Mouse (Mus musculus) myocyte (in vitro differentiated cells): ENCODE data around the gene Nedd9. TPM values are rescaled to one million over a fixed set of nuclear protein-coding genes. Genes with fewer than 3 reads are reported as not detected.

Experiments
- H3K27me3 ChIP-seq: one replicate; pipeline ENCODE4 v1.6.1; 2011; ENCODE audit not compliant: control insufficient read depth, insufficient read depth, insufficient read length
- H3K36me3 ChIP-seq: one replicate; pipeline ENCODE4 v1.6.1; 2011; ENCODE audit not compliant: control insufficient read depth, insufficient read depth
- H3K4me2 ChIP-seq: one replicate; pipeline ENCODE4 v1.6.1; 2011; ENCODE audit warnings: low read depth, control low read depth
- H3K4me3 ChIP-seq: one replicate; pipeline ENCODE4 v1.5.1; 2011; ENCODE audit warnings: mild to moderate bottlenecking, control low read depth, moderate library complexity
- H3K79me2 ChIP-seq: one replicate; pipeline ENCODE4 v1.6.1; 2011; ENCODE audit not compliant: control insufficient read depth, insufficient read depth
- H3ac ChIP-seq: one replicate; pipeline ENCODE4 v1.6.1; 2011; ENCODE audit not compliant: control insufficient read depth, insufficient read length
- CEBPB ChIP-seq: IDR thresholded peaks from 2 replicates; pipeline ENCODE4 v1.6.1; 2011; ENCODE audit warnings: mild to moderate bottlenecking, moderate library complexity; ENCODE audit not compliant: poor library complexity, insufficient read depth, severe bottlenecking
- E2F4 ChIP-seq: IDR thresholded peaks from one replicate; pipeline ENCODE4 v1.6.1; 2011; ENCODE audit warnings: mild to moderate bottlenecking, control low read depth, moderate library complexity; ENCODE audit not compliant: insufficient read depth
- MAX ChIP-seq: IDR thresholded peaks from one replicate; pipeline ENCODE4 v1.6.1; 2011; ENCODE audit warnings: low read depth, mild to moderate bottlenecking, control low read depth
- MYOD1 ChIP-seq, 3 experiments: IDR thresholded peaks; one replicate each; pipeline ENCODE4 v1.6.1; 2011; ENCODE audit warnings: control low read depth in 2 of 3, low read depth in 2 of 3, mild to moderate bottlenecking in 2 of 3, moderate library complexity in 1 of 3; ENCODE audit not compliant: insufficient read length in 2 of 3, control insufficient read depth in 1 of 3
- MYOG ChIP-seq, 3 experiments: IDR thresholded peaks; one replicate each; pipeline ENCODE4 v1.6.1; 2011; ENCODE audit warnings: control low read depth in 2 of 3, low read depth in 2 of 3, mild to moderate bottlenecking in 2 of 3; ENCODE audit not compliant: insufficient read length in 2 of 3, control insufficient read depth in 1 of 3, insufficient read depth in 1 of 3
- POLR2A ChIP-seq: IDR thresholded peaks from one replicate; pipeline ENCODE4 v1.6.1; 2011; ENCODE audit warnings: low read depth, mild to moderate bottlenecking, control low read depth, moderate library complexity; ENCODE audit not compliant: insufficient read length
- POLR2AphosphoS2 ChIP-seq: IDR thresholded peaks from one replicate; pipeline ENCODE4 v1.6.1; 2011; ENCODE audit warnings: low read depth, control low read depth; ENCODE audit not compliant: insufficient read length
- REST ChIP-seq: IDR thresholded peaks from one replicate; pipeline ENCODE4 v1.6.1; 2011; ENCODE audit warnings: mild to moderate bottlenecking, control low read depth, moderate library complexity; ENCODE audit not compliant: insufficient read depth, insufficient read length
- SRF ChIP-seq: IDR thresholded peaks from one replicate; pipeline ENCODE4 v1.6.1; 2011; ENCODE audit warnings: low read depth; ENCODE audit not compliant: control insufficient read depth, insufficient read length
- TCF12 ChIP-seq: IDR thresholded peaks from one replicate; pipeline ENCODE4 v1.6.1; 2011; ENCODE audit warnings: mild to moderate bottlenecking, control low read depth; ENCODE audit not compliant: poor library complexity, insufficient read depth, severe bottlenecking
- TCF3 ChIP-seq: IDR thresholded peaks from one replicate; pipeline ENCODE4 v1.6.1; 2011; ENCODE audit warnings: low read depth, control low read depth; ENCODE audit not compliant: insufficient read length
- USF1 ChIP-seq: IDR thresholded peaks from one replicate; pipeline ENCODE4 v1.6.1; 2011; ENCODE audit warnings: low read depth, mild to moderate bottlenecking, control low read depth, moderate library complexity
- polyA plus RNA-seq: library from polyadenylated mRNA; unstranded; fragments of >200 nt; fragmentation: generic; extraction: Trizol; gene quantifications from one replicate; pipeline ENCODE4 v1.2.1, GENCODE M21; 2012; ENCODE audit warnings: missing spikeins

Nedd9 gene
- polyA plus RNA-seq, 1 experiment, result 11.6 TPM

DNA sequence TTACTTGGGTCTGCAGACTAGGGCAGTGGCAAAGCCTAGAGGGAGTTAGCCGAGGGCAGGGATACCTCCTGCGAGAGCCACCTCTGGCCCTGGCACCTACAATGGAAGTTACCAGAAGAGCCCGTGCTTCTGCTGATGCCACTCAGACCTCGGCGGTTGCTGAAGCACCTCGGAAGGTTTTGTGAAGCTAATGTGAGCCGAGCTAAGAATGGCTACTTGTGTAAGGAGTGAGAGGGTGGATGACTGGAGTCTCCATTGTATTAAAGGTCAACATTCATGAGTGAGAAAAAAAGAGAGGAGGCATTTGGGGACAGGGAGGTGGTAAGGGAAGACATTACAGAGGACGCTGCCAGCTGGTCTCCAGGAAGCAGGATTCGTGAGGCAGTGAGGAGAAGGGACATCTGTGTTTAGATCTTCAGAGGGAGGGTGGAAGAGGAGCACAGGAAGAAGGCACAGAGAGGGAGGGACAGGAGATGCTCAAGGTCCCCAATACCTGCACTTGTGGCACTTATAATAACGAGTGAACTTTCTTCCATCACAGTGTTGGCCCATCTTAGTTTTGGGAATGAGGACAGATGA lies 78.7 kb downstream of the Nedd9 start:
- Histone ChIP-seq H3K4me3 (no peak overlapping the region), H3K4me2 (no peak overlapping the region), H3K79me2 (no peaks in the 10 kb centered on the region), H3K27me3 (no peaks in the 10 kb centered on the region), H3ac (no peak overlapping the region), H3K36me3 (no peaks in the 10 kb centered on the region)
- no peak for TF ChIP-seq MYOD1 (IDR thresholded peaks at IDR 0.05; ENCODE audit: control insufficient read depth in 1 of 3, insufficient read length in 2 of 3, low read depth in 2 of 3)
- TF ChIP-seq E2F4, result no peak
- no peak for TF ChIP-seq TCF12
- TF ChIP-seq MYOG (IDR thresholded peaks at IDR 0.05; ENCODE audit: control insufficient read depth in 1 of 3, insufficient read depth in 1 of 3, insufficient read length in 2 of 3, low read depth in 2 of 3), result no peak
- no peak for TF ChIP-seq USF1
- no peak for TF ChIP-seq REST
- TF ChIP-seq TCF3, result no peak
- no peak for TF ChIP-seq SRF
- TF ChIP-seq POLR2A, result no peak
- no peak for TF ChIP-seq MAX
- TF ChIP-seq POLR2AphosphoS2, result no peak
- no peak for TF ChIP-seq CEBPB

DNA sequence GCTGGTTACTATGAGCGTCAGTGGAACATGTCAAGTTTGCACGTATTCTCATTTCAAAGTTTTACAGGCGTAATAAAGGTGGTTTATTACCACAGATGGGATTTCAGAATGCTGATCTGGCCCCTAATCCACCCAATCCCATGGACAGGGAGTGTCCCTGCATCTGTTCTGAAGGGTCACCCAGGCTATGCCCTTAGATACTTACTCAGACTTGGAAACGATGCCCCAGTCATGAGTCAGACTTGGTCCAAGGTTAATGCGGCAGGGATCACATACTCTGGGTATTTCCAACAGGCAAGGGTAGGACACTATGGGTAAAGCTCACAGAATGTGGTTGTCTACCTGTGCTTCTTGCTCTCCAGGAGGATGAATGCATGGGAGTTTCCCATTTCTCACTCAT lies 82.2 kb downstream of the Nedd9 start:
- no peaks in the 10 kb centered on the region for H3K36me3 ChIP-seq
- peak overlapping the region; percentile 22 for H3K4me2 ChIP-seq
- no peak overlapping the region for H3K4me3 ChIP-seq
- TF ChIP-seq TCF12 (peak; percentile 76), MYOG (IDR thresholded peaks at IDR 0.05; ENCODE audit: control insufficient read depth in 1 of 3, insufficient read depth in 1 of 3, insufficient read length in 2 of 3, low read depth in 2 of 3) (peak in 1 of 3 experiments; percentile 74), MYOD1 (IDR thresholded peaks at IDR 0.05; ENCODE audit: control insufficient read depth in 1 of 3, insufficient read length in 2 of 3, low read depth in 2 of 3) (peak in 2 of 3 experiments; percentile 75 to 86), REST (no peak)
- no peaks in the 10 kb centered on the region for H3K79me2 ChIP-seq
- no peak overlapping the region for H3ac ChIP-seq
- no peaks in the 10 kb centered on the region for H3K27me3 ChIP-seq

DNA sequence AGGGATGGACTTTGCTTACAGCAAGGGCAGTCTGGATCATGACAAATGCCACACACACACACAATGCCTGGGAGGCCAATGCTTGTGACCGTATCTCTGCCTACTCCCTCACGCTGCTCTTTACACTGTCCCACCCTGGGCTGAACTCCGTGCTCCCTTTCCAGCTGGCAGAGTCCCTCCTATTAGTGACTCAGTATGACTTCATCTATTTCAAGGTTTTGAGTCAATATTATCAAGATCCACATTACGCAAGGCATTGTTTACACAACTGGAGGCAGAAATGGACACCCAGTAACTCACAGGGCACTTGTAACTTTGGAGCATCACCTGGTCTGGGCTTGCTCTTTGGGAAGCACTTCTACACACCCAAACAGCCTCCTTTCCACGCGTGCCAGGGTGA lies 83.3 kb downstream of the Nedd9 start:
- Histone ChIP-seq H3K36me3 (no peaks in the 10 kb centered on the region), H3K79me2 (no peaks in the 10 kb centered on the region), H3K4me3 (no peak overlapping the region), H3ac (no peak overlapping the region), H3K27me3 (no peaks in the 10 kb centered on the region), H3K4me2 (peak overlapping the region; percentile 74)
- TF ChIP-seq MYOG (IDR thresholded peaks at IDR 0.05; ENCODE audit: control insufficient read depth in 1 of 3, insufficient read depth in 1 of 3, insufficient read length in 2 of 3, low read depth in 2 of 3) (peak in 1 of 3 experiments; percentile 27), TCF12 (peak; percentile 41), CEBPB (peak; percentile 99), MYOD1 (IDR thresholded peaks at IDR 0.05; ENCODE audit: control insufficient read depth in 1 of 3, insufficient read length in 2 of 3, low read depth in 2 of 3) (peak in 1 of 3 experiments; percentile 54), POLR2A (peak; percentile 57), E2F4 (no peak), USF1 (no peak), POLR2AphosphoS2 (no peak)

DNA sequence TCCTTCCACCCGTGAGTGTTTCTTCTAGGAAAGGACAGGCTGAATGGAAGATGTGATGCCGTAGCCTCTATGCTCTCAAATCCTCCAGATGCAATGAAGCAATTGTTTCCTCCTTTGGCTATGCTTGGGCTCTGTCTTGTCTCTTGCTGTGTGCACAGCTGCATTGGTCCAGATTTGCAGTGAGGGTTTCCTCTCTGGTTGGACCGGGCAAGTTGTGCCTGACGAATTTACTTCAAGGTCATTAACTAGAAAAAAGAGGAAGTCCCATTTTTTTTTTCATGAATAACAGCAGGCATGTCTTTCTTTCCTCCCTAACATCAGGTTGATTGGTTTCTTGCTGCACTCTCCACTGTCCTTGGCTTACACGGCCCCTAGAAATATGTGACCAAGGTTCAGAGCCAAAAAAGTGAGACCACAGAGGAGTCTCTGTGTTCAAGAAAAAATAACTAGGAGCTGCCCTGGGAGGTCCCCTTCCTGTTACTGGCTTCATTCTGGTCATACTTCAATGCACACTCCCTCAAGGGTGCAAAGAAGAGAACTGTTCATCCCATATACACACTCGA lies 84.6 kb downstream of the Nedd9 start:
- no peak overlapping the region for H3ac ChIP-seq

More for the DNA sequence above, 84.6 kb downstream of the Nedd9 start:
- Histone ChIP-seq H3K4me2 (peak overlapping the region; percentile 49), H3K4me3 (no peak overlapping the region), H3K36me3 (no peaks in the 10 kb centered on the region), H3K79me2 (no peaks in the 10 kb centered on the region), H3K27me3 (no peaks in the 10 kb centered on the region)
- TF ChIP-seq E2F4 (no peak), POLR2AphosphoS2 (no peak), POLR2A (no peak), REST (no peak), MAX (no peak), SRF (no peak), CEBPB (no peak), MYOG (IDR thresholded peaks at IDR 0.05; ENCODE audit: control insufficient read depth in 1 of 3, insufficient read depth in 1 of 3, insufficient read length in 2 of 3, low read depth in 2 of 3) (no peak), TCF3 (no peak), TCF12 (no peak), USF1 (no peak), MYOD1 (IDR thresholded peaks at IDR 0.05; ENCODE audit: control insufficient read depth in 1 of 3, insufficient read length in 2 of 3, low read depth in 2 of 3) (no peak)
